Mouse (Mus musculus) CH12.LX (cell line): ENCODE measurements around the gene Mitf. TPM values are rescaled to one million over a fixed set of nuclear protein-coding genes. Genes with fewer than 3 reads are reported as not detected.
A peak's percentile ranks its signal among the peaks of the same experiment; 100 is the strongest.

Experiments
- DNase-seq: peaks from one replicate; pipeline ENCODE4 v3.0.0-alpha.2; 2013; ENCODE audit errors: extremely low read depth
- H3K27ac ChIP-seq: 2 replicates; pipeline ENCODE4 v1.5.1; 2012; ENCODE audit warnings: low read depth, mild to moderate bottlenecking, control low read depth, moderate library complexity; ENCODE audit not compliant: insufficient read depth
- H3K27me3 ChIP-seq: replicated peaks from 2 replicates; pipeline ENCODE3; 2012; ENCODE audit warnings: inconsistent platforms
- H3K36me3 ChIP-seq, 2 experiments: replicated peaks in 1 of 2; 2 replicates each; pipeline versions ENCODE3 to v1.6.1; 2012; ENCODE audit warnings: inconsistent platforms in 1 of 2, low read length in 1 of 2, mild to moderate bottlenecking in 1 of 2, mixed read lengths in 1 of 2, moderate library complexity in 1 of 2; ENCODE audit not compliant: control insufficient read depth in 1 of 2, insufficient read depth in 1 of 2
- H3K4me1 ChIP-seq, 2 experiments: 2 replicates each; pipeline ENCODE4 v1.6.1; 2012; ENCODE audit warnings: inconsistent platforms in 1 of 2, moderate library complexity in 1 of 2; ENCODE audit not compliant: insufficient read depth in 2 of 2, control insufficient read depth in 1 of 2
- H3K4me2 ChIP-seq: 2 replicates; pipeline ENCODE4 v1.6.1; 2012; ENCODE audit warnings: low read depth, mild to moderate bottlenecking, control low read depth; ENCODE audit not compliant: poor library complexity, insufficient read depth, severe bottlenecking
- H3K4me3 ChIP-seq, 3 experiments: fragments of 150-350 bp in 1 of 3; sonication (generic) in 1 of 3; replicated peaks in 1 of 3; 2 replicates each; pipeline versions ENCODE3 to v1.5.1; 2011 to 2012; ENCODE audit warnings: low read depth in 2 of 3, low read length in 2 of 3, mild to moderate bottlenecking in 2 of 3, moderate library complexity in 2 of 3, control low read depth in 1 of 3, improper control_type of control experiment in 1 of 3, inconsistent platforms in 1 of 3, mixed read lengths in 1 of 3; ENCODE audit not compliant: poor library complexity in 1 of 3
- H3K79me2 ChIP-seq: replicated peaks from 2 replicates; pipeline ENCODE4 v1.6.1; 2012; ENCODE audit warnings: mild to moderate bottlenecking, moderate library complexity; ENCODE audit not compliant: control insufficient read depth, poor library complexity, insufficient read depth, severe bottlenecking; ENCODE audit errors: extremely low read depth
- H3K9ac ChIP-seq: 2 replicates; pipeline ENCODE4 v1.6.1; 2012; ENCODE audit warnings: low read depth, mild to moderate bottlenecking, control low read depth, moderate library complexity; ENCODE audit not compliant: insufficient read depth
- H3K9me3 ChIP-seq: replicated peaks from 2 replicates; pipeline ENCODE3; 2012; ENCODE audit warnings: low read length, inconsistent platforms, mixed read lengths
- BHLHE40 ChIP-seq: IDR thresholded peaks from 2 replicates; pipeline ENCODE4 v1.6.1; 2011; ENCODE audit warnings: mild to moderate bottlenecking, low read depth, low read length, improper control_type of control experiment
- CHD1 ChIP-seq: IDR thresholded peaks from 2 replicates; pipeline ENCODE4 v1.6.1; 2012; ENCODE audit warnings: low read depth, low read length, improper control_type of control experiment, inconsistent platforms
- CHD2 ChIP-seq: IDR thresholded peaks from 2 replicates; pipeline ENCODE4 v1.6.1; 2011; ENCODE audit warnings: low read length, improper control_type of control experiment
- CTCF ChIP-seq, 2 experiments: IDR thresholded peaks in 1 of 2; conservative IDR thresholded peaks in 1 of 2; 2 replicates each; pipeline ENCODE4 v1.5.1; 2011 to 2012; ENCODE audit warnings: low read depth in 2 of 2, low read length in 2 of 2, improper control_type of control experiment in 1 of 2, inconsistent platforms in 1 of 2, mild to moderate bottlenecking in 1 of 2, moderate library complexity in 1 of 2
- E2F4 ChIP-seq: IDR thresholded peaks from 2 replicates; pipeline ENCODE4 v1.6.1; 2011; ENCODE audit warnings: low read depth, low read length, improper control_type of control experiment; ENCODE audit not compliant: insufficient replicate concordance
- ELF1 ChIP-seq: IDR thresholded peaks from 2 replicates; pipeline ENCODE4 v1.6.1; 2014; ENCODE audit warnings: low read depth, mild to moderate bottlenecking, inconsistent platforms, low read length, improper control_type of control experiment
- EP300 ChIP-seq: IDR thresholded peaks from 2 replicates; pipeline ENCODE4 v1.6.1; 2011; ENCODE audit warnings: low read length, improper control_type of control experiment
- ETS1 ChIP-seq: conservative IDR thresholded peaks from 2 replicates; pipeline ENCODE4 v1.6.1; 2012; ENCODE audit warnings: low read depth, mild to moderate bottlenecking, inconsistent platforms, low read length, improper control_type of control experiment, moderate library complexity
- GABPA ChIP-seq: IDR thresholded peaks from 2 replicates; pipeline ENCODE4 v1.6.1; 2012; ENCODE audit warnings: low read depth, low read length, improper control_type of control experiment, inconsistent platforms; ENCODE audit not compliant: insufficient replicate concordance
- HCFC1 ChIP-seq: IDR thresholded peaks from 2 replicates; pipeline ENCODE4 v1.6.1; 2012; ENCODE audit warnings: low read depth, mild to moderate bottlenecking, inconsistent platforms, low read length, improper control_type of control experiment
- IRF4 ChIP-seq: IDR thresholded peaks from 2 replicates; pipeline ENCODE4 v1.6.1; 2014; ENCODE audit warnings: low read depth, mild to moderate bottlenecking, inconsistent platforms, low read length, improper control_type of control experiment
- JUN ChIP-seq: IDR thresholded peaks from 2 replicates; pipeline ENCODE4 v1.6.1; 2011; ENCODE audit warnings: low read depth, mild to moderate bottlenecking, low read length, improper control_type of control experiment, moderate library complexity; ENCODE audit not compliant: insufficient read depth
- JUND ChIP-seq: conservative IDR thresholded peaks from 2 replicates; pipeline ENCODE4 v1.6.1; 2011; ENCODE audit warnings: low read depth, low read length, improper control_type of control experiment
- KAT2A ChIP-seq: IDR thresholded peaks from 2 replicates; pipeline ENCODE4 v1.6.1; 2012; ENCODE audit warnings: low read length, improper control_type of control experiment, inconsistent platforms; ENCODE audit not compliant: insufficient replicate concordance
- MAFK ChIP-seq: IDR thresholded peaks from 2 replicates; pipeline ENCODE4 v1.6.1; 2011; ENCODE audit warnings: low read length, improper control_type of control experiment; ENCODE audit not compliant: insufficient replicate concordance
- MAX ChIP-seq: IDR thresholded peaks from 2 replicates; pipeline ENCODE4 v1.6.1; 2011; ENCODE audit warnings: low read length, improper control_type of control experiment
- MAZ ChIP-seq: IDR thresholded peaks from 2 replicates; pipeline ENCODE4 v1.6.1; 2012; ENCODE audit warnings: low read depth, mild to moderate bottlenecking, inconsistent platforms, low read length, improper control_type of control experiment, moderate library complexity
- MEF2A ChIP-seq: IDR thresholded peaks from 2 replicates; pipeline ENCODE4 v1.6.1; 2014; ENCODE audit warnings: low read depth, mild to moderate bottlenecking, inconsistent platforms, low read length, improper control_type of control experiment, borderline replicate concordance
- MXI1 ChIP-seq: IDR thresholded peaks from 2 replicates; pipeline ENCODE4 v1.6.1; 2011; ENCODE audit warnings: mild to moderate bottlenecking, low read depth, low read length, improper control_type of control experiment
- MYC ChIP-seq: IDR thresholded peaks from 2 replicates; pipeline ENCODE4 v1.6.1; 2011; ENCODE audit warnings: low read depth, mild to moderate bottlenecking, improper control_type of control experiment, low read length
- NELFE ChIP-seq: IDR thresholded peaks from 2 replicates; pipeline ENCODE4 v1.6.1; 2011; ENCODE audit warnings: low read depth, low read length, improper control_type of control experiment
- NRF1 ChIP-seq: IDR thresholded peaks from 2 replicates; pipeline ENCODE4 v1.6.1; 2014; ENCODE audit warnings: low read depth, mild to moderate bottlenecking, inconsistent platforms, low read length, improper control_type of control experiment, moderate library complexity
- PAX5 ChIP-seq: IDR thresholded peaks from 2 replicates; pipeline ENCODE4 v1.6.1; 2012; ENCODE audit warnings: low read length, inconsistent platforms, mixed read lengths
- POLR2A ChIP-seq: IDR thresholded peaks from 2 replicates; pipeline ENCODE4 v1.6.1; 2011; ENCODE audit warnings: low read depth, mild to moderate bottlenecking, improper control_type of control experiment, low read length
- POLR2AphosphoS2 ChIP-seq: IDR thresholded peaks from 2 replicates; pipeline ENCODE4 v1.6.1; 2011; ENCODE audit warnings: low read depth, low read length, improper control_type of control experiment
- RAD21 ChIP-seq: IDR thresholded peaks from 2 replicates; pipeline ENCODE4 v1.6.1; 2011; ENCODE audit warnings: low read depth, mild to moderate bottlenecking, low read length, improper control_type of control experiment, moderate library complexity
- RCOR1 ChIP-seq: conservative IDR thresholded peaks from 2 replicates; pipeline ENCODE4 v1.6.1; 2012; ENCODE audit warnings: low read depth, mild to moderate bottlenecking, inconsistent platforms, low read length, improper control_type of control experiment
- SIN3A ChIP-seq: IDR thresholded peaks from 2 replicates; pipeline ENCODE4 v1.6.1; 2012; ENCODE audit warnings: low read length, improper control_type of control experiment, inconsistent platforms
- SMC3 ChIP-seq: IDR thresholded peaks from 2 replicates; pipeline ENCODE4 v1.6.1; 2011; ENCODE audit warnings: low read depth, low read length, improper control_type of control experiment
- TBP ChIP-seq: conservative IDR thresholded peaks from 2 replicates; pipeline ENCODE4 v1.6.1; 2011; ENCODE audit warnings: low read depth, low read length, improper control_type of control experiment
- TCF12 ChIP-seq: IDR thresholded peaks from 2 replicates; pipeline ENCODE4 v1.6.1; 2014; ENCODE audit warnings: low read depth, mild to moderate bottlenecking, inconsistent platforms, low read length, improper control_type of control experiment
- UBTF ChIP-seq: IDR thresholded peaks from 2 replicates; pipeline ENCODE4 v1.6.1; 2012; ENCODE audit warnings: low read depth, mild to moderate bottlenecking, inconsistent platforms, low read length, improper control_type of control experiment, moderate library complexity
- USF1 ChIP-seq: IDR thresholded peaks from 2 replicates; pipeline ENCODE4 v1.6.1; 2014; ENCODE audit warnings: low read depth, mild to moderate bottlenecking, inconsistent platforms, low read length, improper control_type of control experiment
- USF2 ChIP-seq: conservative IDR thresholded peaks from 2 replicates; pipeline ENCODE4 v1.6.1; 2011; ENCODE audit warnings: low read depth, low read length, improper control_type of control experiment
- ZC3H11A ChIP-seq: IDR thresholded peaks from 2 replicates; pipeline ENCODE4 v1.6.1; 2012; ENCODE audit warnings: low read depth, mild to moderate bottlenecking, inconsistent platforms, low read length, improper control_type of control experiment
- ZMIZ1 ChIP-seq: IDR thresholded peaks from 2 replicates; pipeline ENCODE4 v1.6.1; 2012; ENCODE audit warnings: low read depth, mild to moderate bottlenecking, inconsistent platforms, low read length, improper control_type of control experiment
- ZNF384 ChIP-seq: IDR thresholded peaks from 2 replicates; pipeline ENCODE4 v1.6.1; 2012; ENCODE audit warnings: low read depth, low read length, improper control_type of control experiment, inconsistent platforms
- dilution Hi-C: fragments of 300-500 bp; cut with MboI; formaldehyde crosslinking; loops from 2 replicates; pipeline ENCODE4 v1.14.3; 2020; ENCODE audit warnings: low sequenced_read_pairs; ENCODE audit not compliant: extremely low pct_unique_long_range_greater_than_20kb, extremely low pct_ligation_motif_present
- in situ Hi-C: fragments of 300-500 bp; cut with MboI; formaldehyde crosslinking; loops from 3 replicates; pipeline ENCODE4 v1.14.3; 2019; ENCODE audit warnings: low sequenced_read_pairs, low pct_ligation_motif_present, low pct_unique_long_range_greater_than_20kb, mixed read lengths
- polyA plus RNA-seq: library from polyadenylated mRNA; unstranded; fragments of >175 nt; gene quantifications from 2 replicates; pipeline ENCODE4 v1.2.1, GENCODE M21; 2012; ENCODE audit warnings: low read depth; ENCODE audit not compliant: insufficient read length
- total RNA-seq, 2 experiments: library from RNA; depleted of rRNA; stranded (reverse); fragments of 300-350 nt in 1 of 2; fragments of >200 nt in 1 of 2; gene quantifications; 2 replicates each; pipeline ENCODE4 v1.2.3; 2012 to 2014

Mitf gene
- total RNA-seq (2012; rRNA removed), result 3.6 and 3.9 TPM in 2 replicates
- 4.7 and 5.4 TPM in 2 replicates for total RNA-seq (2014; rRNA removed)
- polyA plus RNA-seq, result 3.4 and 3.5 TPM in 2 replicates

DNA sequence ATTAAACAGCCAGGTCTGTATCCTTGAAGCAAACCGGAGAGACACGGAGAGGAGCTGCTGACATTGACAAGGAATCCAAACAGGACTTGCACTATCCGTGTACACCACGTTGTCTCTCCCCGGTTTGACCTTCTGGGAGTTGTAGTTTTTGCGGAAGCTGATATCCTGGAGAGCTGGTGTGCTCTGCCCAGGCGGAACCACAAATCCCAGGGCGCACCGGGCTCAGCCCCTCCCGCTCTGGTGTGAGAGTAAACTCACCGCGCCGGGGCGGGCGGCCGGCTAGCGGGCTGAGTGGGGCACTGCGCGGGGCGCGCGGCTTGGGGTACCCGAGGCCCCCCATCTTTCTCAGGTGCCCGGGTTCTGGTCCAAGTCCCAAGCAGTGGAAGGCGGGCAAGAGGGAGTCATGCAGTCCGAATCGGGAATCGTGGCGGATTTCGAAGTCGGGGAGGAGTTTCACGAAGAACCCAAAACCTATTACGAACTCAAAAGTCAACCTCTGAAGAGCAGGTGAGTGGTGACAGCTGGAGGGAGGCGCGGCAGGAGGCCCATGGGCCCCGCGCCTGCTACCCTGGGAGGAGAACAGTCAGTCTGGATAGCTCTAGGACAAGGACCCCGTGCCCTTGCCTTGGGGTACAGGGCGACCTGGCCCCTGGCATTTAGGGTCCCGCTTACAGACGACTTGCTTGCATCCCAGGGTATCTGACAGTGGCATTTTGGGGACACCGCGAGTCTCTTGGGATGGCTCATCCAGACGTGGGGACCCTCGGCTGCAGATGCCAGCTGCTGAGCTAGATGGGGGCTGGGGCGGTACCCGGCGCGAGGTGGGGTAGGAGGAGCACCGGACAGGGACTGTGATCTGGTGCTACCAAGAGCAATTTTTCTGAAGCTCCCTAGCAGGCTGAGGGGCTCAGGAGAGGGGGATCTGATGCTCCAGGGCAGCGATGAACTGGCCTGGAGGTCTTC, at the start of gene Mitf:
Gene Mitf (plus strand): TSS at position 272 of the 963 bp plus-strand sequence.
- Histone ChIP-seq H3K4me3 (peak within 1 kb of the TSS; percentile 60 to 70 (median 69)), H3K9ac (peak within 1 kb of the TSS; percentile 68), H3K27me3 (no peaks in the 10 kb centered on the region), H3K79me2 (no peaks in the 10 kb centered on the region), H3K36me3 (no peaks in the 10 kb centered on the region), H3K4me1 (peaks cover 4 to 32% of the 10 kb centered on the region in 2 experiments; a peak in 2 of 4 replicates), H3K4me2 (peak within 1 kb of the TSS; percentile 90), H3K27ac (peak within 1 kb of the TSS; percentile 70), H3K9me3 (no peaks in the 10 kb centered on the region)
- in situ Hi-C loops (no loop called here), dilution Hi-C loops (no loop called here)
- DNase-seq, result peak; percentile 94
- TF ChIP-seq SMC3 (no peak), ZMIZ1 (no peak; the same call in 1 of the 2 replicates), MXI1 (peak; percentile 98), UBTF (no peak), USF1 (peak; percentile 52), E2F4 (0 out of 2 replicates have a peak, but pooled peaks have one; percentile 62), MYC (peak; percentile 96), ETS1 (no peak), CTCF (conservative IDR thresholded peaks at IDR 0.05 in 1 of 2, IDR thresholded peaks at IDR 0.05 in 1 of 2; ENCODE audit: low read depth in 2 of 2, low read length in 2 of 2) (0 out of 4 replicates have a peak, but pooled peaks of 1 of the 2 experiments have one; percentile 3), SIN3A (peak; percentile 99), BHLHE40 (no peak), GABPA (peak; percentile 76; the same call in 1 of the 2 replicates), CHD2 (peak; percentile 52; the same call in 1 of the 2 replicates), POLR2A (peak; percentile 56), NRF1 (peak; percentile 48), MEF2A (peak; percentile 67; the same call in 1 of the 2 replicates), JUN (no peak), RAD21 (no peak; the same call in 1 of the 2 replicates), RCOR1 (no peak), EP300 (no peak), JUND (no peak), ZNF384 (no peak), TCF12 (peak; percentile 62), HCFC1 (peak; percentile 99), ZC3H11A (no peak), KAT2A (peak; percentile 96), MAFK (no peak), MAZ (peak; percentile 100), PAX5 (no peak), TBP (peak; percentile 62), NELFE (peak; percentile 56; the same call in 1 of the 2 replicates), IRF4 (peak; percentile 67), POLR2AphosphoS2 (no peak), CHD1 (no peak), MAX (peak; percentile 95), USF2 (no peak), ELF1 (peak; percentile 84)
